Mouse (Mus musculus): ENCODE measurements at regions not wholly inside any gene's neighbourhood (a gene's known extent, or its start where the extent isn't known, plus 50 kb on each side); places are given as distances from the start of the nearest gene placed in this dataset.
A peak's percentile ranks its signal among the peaks of the same experiment; 100 is the strongest.

DNA sequence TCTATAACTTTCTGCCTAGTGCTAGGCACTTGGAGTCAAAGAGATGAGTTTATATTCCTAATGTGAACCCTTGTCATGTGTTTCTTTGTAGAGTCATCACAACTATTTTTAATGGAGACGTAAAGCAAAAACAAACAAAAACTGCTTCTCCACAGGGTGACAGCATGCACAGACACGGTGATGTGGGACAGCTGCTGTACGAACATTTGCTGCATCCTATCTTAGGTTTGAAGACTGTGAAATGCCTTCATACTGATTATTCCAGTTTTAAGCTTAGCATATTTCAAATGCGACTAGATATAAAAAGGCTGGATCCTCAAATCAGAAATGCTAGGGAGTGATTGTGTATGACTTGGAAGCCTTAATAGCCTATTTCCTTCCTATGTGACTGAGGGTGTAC lies 187.3 kb upstream of the Eci2 start:
- DNase-seq = no peak

DNA sequence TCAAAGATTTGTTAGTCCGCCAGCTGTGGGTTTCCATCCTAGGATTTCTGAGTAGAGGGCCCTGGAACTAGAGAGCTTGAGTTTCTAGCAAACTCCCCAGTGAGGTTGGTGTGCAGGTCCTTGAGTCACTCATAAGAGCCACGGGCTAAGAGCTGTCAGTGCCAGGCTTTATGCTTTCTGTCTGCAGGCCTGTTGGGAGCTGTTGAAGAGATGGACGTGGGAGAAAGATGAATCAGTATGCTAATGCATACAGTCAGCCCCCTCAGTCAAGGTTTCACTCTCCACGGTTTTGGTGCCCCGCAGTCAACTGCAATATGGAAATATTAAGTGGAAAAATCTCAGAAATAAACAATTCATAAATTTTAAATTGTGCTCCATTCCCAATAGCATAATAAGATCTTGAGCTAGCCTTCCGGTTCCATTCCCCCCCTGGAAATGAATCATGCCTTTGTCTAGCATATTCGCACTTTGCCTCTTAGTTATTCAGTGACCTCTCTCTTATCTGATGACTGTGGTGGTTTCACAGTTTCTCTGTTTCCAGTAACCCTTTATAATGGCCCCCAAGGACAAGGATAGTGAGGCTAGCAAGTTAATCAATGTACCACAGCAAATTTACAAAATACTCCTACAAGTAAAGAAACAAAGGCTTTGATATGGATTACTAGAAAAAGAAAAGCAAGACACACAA lies 199.4 kb upstream of the Eci2 start:
- DNase-seq = no peak

DNA sequence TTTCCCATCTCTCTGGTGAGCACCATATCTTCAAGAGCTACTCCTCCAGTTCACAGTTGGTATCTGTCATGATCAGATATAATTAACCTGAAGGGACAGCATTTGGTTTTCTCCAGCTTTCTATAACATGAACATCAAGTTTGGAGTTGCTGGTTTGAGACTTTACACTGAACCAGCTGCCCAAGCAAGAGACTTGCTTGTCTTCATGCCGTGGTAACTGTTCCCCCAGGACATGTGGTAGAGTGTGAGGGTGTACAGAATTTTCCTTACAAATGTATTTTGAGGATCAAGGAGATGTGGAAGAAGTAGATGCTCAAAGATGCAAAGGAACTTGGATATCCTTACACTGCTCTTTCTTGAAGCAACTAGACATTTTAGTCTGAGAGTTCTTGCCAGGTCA lies 200.0 kb upstream of the Eci2 start:
- no peak for DNase-seq

DNA sequence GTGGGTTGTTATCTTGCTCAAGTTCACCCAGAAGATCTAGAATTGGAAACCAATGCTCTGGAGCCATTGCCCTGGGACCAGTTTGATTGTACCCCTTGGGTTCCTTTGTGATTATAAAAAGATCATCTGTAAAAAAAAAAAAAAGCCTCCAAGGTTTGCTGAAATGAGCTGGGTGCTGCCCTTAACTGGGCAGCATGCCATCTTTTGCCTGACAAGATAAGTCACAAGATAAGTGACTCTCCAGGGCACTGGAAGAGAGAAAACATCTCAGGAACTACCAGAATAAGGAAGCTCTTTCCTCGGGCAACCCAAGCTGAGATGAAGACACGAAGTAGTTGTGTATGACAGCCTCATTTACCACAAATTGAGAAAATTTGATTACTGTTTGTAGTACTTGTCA lies 202.7 kb upstream of the Eci2 start:
- DNase-seq = no peak

DNA sequence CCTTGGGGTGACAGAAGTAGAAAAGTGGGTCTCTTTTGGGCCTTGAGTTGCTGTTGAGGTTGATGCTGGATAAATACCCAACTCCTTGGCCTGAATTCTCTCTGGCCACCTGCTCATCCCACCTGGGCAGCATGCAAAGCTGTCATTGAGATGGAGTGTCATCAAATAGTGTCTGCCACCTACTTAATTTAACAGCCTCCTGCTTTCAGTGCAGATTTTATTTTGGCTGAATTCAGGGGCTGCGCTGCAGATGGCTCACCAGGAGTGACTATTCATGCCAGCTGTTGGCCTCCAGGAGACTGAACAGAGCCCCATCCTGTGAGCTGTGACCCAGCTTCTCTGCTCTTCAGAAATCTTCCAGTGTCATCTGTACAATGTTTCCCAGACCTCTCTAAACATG lies 206.7 kb upstream of the Eci2 start:
- DNase-seq = no peak

DNA sequence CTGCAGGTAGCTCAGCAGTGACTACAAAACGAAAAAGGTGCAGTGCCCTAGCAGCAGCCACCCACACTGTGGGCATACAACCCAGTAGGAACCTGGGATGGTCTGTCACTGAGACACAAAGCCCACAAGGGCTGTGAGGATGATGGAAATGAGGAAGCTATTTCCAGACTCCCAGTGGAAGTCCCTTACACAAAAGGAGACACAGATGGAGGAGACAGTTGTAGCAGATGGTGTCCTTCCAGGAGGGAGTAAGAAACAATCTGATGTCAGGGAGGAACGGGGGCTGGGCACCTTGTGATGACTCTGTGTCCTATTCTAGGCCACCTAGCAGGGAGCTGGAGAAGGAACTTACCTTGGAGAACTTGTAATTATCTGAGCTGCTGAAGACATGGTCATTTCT lies 214.5 kb upstream of the Eci2 start:
- peak; percentile 61 for DNase-seq

DNA sequence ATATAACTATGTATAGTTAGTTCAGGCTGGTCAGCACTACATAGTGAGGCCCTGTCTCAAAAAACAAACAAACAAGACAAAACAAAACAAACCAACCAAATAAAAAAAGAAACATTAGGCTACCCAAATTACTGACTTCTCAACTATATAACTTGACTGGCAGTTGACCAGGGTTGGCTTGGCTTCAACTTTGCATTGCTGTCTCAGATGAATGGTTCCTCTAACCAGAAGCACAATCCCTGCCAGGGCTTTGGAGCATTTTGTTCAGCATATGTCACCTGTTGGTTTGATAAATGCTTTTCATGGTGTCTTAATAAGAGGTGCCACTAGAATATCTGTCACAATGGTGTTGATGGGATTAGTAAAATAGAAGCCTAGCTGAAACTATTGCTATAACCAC lies 217.1 kb upstream of the Eci2 start:
- no peak for DNase-seq

DNA sequence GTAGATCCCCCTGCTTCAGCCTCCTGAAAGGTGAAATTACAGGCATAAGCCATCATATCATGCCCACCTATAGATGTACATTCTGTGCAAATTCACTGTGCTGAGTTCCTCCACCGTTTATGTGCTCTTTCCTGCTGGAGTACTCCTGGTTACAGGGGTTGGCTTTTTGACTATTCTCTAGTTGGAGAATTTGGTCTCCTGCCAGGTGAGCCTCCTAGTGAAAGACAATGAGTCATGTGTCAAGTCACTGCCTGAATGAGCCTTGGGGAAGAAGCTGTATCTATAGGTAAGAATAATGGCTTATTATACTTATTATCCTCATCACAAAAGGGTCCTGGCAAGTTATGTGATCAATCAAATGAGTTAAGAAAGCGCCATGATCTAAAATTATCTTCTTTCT lies 230.5 kb upstream of the Eci2 start:
- DNase-seq = no peak

DNA sequence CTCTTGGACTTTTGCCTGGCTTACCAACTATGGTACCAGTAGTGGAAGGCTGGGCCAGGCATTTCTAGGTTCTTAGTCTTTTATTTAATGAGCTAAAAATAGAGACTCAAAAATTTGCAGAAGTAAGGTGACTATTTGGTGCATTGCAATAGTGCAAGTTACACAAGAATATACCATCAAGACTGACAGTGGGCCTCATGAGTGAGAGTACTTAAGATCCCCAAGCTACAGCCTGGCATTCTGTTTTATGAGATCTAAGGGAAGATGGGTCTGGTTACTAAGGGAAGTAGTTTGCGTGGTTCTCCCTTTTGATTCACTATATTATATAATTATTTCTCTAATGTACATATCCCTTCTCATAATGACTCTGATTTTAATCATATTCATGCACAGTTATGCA lies 231.8 kb upstream of the Eci2 start:
- DNase-seq = no peak

DNA sequence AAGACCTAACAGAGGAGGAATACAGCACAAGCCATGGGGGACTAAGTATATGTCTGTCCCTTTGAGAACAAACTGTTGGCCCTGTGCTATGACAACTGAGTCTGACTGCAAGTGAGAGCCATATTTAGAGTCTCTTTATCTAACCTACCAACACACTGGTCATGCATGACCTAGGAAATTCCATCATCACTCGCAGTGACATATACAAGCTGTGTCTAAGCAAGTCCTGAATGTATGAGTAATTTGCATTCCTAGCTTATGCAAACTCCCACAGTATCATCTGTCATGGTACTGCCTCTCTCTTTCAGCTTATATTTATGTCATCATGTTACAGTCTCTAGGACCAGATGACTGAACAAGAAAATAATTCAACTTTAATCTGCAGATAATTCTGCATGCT lies 257.1 kb upstream of the Eci2 start:
- peak; percentile 7 for DNase-seq

DNA sequence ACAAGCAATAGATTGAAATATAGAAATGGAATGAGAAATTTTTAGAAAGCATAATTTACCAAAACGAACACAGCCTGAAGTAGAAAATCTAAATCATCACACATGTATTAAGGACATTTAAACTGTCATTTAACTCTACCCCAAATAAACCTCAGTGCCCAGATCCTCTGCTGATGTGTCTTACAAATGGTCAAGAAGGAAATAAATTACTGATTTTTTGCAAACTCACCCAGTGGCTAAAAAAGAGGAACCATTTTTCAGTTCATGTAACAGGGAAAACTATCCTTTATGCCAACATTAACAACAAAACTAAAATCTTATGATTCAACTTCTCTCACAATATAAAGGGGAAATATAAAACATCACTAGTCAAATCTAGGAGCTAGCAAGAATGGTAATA lies 275.2 kb upstream of the Eci2 start:
- no peak for DNase-seq

DNA sequence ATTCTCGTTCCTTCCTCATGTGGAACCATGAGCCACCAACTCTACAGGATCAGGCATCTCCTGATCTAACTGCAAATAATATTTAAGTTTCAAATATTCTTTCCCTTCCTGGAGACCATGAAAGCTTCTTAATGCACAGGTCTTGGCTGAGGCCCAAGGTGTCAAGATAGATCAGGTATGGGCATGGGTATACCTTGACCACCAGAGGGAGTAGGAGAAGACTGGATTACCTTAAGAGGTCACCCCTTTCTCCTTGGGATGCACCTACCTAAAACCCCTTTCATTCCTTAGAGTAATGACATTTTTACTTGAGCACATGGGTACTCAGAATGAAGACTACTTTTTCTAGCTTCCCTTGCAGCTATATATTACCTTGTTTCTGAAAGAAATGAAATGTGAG lies 289.9 kb upstream of the Eci2 start:
- DNase-seq = no peak

DNA sequence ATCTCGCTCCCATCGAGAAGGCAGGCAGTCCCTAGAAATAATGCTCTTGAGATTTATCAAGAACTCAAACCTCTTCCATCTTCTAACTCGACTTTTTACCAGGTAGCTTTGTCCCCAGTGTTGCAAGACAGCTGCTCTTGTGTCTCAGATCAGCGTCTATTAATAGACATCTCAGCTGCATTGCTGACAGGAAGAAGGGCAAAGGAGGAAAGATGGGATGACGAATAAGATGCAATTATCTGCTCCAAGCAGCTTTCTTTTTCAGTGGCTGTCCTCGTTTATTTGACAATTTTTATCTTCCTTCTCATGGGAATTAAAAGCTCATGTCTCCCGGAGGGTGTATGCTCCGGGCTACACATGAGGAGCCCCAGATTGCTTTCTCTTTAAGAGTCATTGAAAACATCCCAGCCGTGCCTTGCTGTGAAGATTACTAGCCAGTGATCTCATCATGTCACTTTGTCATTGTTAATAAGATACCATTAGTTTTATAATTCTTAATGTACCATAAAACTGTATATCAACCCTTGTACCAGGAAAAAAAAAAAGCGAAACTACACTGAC lies 299.9 kb upstream of the Eci2 start:
- no peak for DNase-seq

DNA sequence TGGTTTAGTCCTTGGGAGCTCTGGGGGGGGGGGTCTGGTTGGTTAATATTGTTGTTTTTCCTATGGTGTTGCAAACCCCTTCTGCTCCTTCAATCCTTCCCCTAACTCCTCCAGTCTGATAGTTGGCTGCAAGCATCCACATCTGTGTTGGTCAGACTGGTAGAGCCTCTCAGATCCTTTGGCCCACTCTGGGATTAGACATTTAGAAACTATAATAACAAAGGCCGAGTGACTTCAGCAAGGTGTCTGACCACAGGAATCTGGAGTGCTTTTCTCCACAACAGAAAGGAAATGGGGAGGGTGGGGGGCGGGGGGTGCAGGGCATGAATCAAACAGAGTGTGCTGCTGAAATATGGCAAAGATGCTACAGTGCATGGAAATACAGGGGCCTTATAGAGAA lies 301.4 kb upstream of the Eci2 start:
- DNase-seq = no peak

DNA sequence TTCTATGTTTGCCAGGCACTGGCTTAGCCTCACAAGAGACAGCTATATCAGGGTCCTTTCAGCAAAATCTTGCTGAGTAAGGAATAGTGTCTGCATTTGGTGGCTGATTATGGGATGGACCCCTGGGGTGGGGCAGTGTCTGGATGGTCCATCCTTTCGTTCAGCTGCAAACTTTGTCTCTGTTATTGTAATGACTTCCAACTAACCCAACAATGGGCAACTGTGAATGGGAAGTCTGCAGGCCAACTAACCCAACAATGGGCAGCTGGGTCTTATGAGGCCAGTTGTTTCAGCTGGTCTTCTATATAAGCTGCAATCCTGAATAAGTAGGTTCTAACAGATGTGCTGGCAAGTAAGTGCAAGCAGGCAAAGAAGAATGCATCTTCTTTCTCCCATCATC lies 304.0 kb upstream of the Eci2 start:
- no peak for DNase-seq

DNA sequence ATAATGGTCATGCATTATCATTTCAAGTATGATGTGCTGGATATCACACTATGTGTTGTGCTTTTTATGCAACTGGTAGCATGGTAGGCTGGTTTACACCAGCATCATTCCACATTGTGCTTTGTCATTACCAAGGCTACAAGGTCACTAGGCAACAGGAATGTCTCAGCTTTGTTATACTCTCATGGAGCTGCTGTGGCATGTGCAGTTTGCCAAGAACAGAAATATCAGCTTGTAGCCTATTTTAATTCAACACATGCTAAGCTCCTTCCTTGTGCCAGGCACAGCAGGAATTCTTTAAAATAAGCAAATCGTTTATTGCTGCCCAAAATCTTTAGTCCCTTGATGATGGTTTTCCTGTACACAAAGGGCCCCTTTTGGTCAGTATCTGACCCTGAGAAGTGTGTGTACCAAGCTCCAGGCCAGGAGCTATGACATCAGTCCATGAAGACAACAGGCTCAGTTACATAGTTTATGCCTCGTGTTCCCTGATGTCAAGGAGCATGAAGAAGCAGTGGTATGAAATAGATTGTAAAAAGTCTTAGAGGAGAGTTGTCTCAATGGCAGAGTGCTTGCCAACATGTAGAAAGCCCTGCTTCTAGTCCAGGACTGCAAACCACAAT lies 314.0 kb upstream of the Cdyl start:
- no peak for DNase-seq

DNA sequence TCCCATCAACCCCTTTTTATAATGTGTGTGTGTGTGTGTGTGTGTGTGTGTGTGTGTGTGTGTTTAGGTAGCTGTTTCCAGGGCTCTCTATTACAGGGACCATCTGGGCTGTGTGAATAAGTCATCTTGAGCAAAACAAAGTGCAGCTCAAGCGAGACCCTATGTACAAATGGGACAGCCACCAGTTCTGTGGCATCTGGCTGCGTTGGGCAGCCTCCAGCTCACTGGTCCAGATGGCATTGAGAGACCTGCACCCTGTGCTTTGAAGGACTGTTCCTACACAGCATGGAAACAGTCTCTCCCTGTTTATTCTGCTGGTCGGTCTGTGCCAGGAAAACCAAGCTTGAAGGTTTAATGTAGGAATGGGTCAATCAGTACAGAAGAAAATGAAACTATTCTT lies 311.4 kb upstream of the Cdyl start:
- DNase-seq = no peak

DNA sequence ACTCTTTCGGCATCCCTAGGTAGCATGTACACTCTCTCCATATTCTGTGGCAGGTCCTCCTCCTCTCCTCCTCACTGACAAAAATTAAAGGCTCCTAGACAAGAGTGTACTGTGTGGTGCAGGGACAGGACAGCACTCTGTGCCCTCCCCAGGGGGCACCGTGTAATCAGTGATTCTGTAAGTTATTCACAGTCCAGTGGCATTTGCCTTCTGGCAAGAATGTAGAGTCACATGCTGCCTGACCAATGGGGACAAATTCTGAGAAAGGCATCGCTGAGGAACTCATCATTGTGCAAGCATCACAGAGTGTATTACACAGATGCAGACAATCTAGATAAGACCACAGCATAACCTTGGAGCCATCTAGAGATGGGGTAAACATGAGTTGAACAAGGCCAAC lies 300.3 kb upstream of the Cdyl start:
- no peak for DNase-seq

DNA sequence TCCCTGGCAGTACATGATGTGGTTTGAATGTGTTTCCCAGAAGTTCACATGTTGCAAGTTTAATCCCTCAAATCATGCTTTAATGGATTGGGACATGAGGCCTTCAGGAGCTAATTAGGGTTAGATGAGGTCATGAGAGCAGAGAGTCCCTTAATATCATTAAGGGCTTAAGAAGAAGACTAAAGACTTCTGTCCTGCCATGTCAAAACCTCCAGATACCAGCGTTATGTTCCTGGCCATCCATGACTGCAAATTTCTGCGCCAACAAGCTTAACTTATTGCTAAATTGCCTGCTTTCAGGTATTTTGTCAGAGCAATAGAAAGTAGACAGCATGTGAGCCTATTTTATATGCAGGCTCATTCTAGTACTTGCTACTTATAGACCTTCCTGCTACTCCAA lies 282.1 kb upstream of the Cdyl start:
- DNase-seq = no peak

DNA sequence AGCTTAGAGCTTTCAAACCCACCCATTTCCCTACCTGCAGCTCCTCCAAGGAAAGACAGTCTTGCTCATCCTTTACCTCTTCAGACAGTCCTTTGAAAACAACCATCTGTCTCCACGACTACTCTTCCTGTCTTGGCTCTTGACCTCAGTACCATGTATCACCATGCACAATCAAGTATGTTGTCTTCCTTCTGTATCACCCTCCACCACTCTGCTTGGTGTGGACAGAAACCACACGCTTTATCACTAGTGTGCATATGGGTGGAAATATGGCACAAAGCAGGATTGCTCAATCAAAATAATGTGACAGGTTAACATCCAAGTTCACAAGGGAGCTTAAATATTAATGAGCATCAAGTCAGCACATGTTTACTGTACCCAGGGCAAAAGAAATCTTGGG lies 280.1 kb upstream of the Cdyl start:
- no peak for DNase-seq

DNA sequence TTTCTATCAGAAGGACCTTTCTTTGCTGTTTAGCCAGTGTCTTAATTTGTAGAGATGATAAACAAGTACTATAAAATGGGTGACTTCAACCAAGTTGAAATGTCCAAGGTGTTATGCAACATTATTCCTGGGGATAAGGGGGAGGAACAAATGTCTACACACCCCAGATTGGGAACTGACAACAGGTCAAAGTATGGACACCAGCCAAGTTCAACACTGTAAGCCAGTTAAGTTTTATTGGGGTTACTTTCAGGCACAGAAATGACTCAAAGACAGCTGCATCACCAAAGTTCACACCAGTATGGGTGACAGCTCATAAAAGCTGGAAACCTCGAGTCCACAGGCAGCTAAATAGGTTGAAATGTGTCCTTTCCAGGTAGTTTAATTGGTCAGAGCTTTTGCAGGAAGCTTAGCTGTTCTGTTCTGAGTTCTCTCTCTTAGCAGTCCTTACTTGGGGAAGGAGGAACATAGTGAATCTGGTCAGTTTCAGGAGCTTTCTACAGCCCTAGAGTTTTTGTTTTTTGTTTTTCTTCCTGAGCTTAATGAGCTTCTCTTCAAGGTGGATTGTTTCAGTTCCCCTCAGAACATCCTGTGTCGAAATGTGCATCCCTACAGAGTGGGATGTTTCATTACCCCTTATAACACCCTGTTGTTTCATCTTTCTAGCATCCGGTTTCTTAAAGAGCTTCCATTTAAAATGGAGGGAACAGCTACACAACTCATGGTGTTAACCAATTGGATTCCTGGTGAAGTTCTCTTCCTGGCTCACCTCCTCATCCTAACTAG lies 279.2 kb upstream of the Cdyl start:
- no peak for DNase-seq

DNA sequence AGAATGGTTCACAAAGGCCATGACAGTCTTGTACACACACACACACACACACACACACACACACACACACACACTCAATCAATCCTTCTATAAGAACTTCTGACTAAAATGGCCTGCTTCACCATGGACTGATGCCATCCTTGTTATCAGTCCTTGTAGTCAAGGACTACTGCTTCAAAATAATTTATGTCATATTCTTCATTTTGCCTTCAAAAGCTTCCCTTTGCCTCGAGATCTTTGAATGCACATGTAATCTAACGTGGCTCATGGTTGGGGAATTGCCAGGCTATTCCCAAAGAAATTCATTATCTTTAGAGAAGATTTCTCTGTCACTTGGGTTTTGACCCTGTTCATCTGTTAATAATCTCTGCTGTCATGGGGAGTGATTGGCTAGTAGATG lies 278.0 kb upstream of the Cdyl start:
- DNase-seq = no peak

DNA sequence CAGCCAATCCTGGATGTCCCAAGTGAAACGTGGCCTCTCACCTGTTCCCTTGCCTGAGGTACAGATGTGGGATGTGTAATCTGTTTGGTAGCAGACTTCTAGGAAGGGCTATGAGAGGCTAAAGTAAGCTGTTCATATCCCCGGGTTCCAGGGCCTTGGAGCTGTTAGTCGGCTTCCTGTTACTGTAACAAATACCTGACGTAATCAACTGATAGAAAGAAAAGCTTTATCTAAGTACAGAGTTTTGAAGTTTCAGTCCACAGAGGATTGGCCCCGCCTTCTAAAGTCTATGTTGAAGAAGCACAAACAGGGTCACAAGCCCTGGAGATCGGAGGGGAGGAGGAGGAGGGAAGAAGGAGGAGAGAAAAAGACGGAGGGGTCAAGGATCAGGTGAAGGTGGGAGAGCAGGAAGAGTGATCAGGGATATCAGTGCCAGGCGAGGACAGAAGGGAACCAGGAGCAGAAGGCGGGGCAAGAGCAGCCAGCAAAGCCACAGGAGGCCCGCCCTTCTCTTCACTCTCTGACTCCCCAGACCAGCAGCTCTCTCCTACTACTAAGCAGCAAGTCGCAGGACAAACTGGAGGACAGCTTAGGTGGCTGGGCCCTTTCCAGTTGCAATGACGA lies 276.5 kb upstream of the Cdyl start:
- DNase-seq = no peak

DNA sequence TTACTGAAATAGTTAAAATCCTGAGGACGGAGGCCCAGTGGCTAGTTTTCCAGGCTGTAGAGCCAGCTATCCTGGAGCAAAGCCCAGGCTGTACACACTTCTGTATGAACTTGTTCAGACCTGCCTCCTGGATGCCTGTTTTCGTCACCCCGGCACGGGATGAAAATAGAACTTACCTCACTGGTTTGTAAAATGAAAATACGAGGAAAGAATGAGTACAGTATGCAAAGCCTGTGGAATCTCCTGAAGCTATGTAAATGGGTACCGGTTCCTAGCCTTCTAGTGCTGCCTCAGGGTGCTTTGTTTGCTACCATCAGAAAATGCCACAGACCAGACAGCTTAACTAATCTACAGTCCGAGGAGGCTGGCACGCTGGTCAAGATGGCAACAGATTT lies 276.0 kb upstream of the Cdyl start:
- DNase-seq = no peak
